ENCODE assay signal across 9 mouse cellular contexts in the genomic region with DNA sequence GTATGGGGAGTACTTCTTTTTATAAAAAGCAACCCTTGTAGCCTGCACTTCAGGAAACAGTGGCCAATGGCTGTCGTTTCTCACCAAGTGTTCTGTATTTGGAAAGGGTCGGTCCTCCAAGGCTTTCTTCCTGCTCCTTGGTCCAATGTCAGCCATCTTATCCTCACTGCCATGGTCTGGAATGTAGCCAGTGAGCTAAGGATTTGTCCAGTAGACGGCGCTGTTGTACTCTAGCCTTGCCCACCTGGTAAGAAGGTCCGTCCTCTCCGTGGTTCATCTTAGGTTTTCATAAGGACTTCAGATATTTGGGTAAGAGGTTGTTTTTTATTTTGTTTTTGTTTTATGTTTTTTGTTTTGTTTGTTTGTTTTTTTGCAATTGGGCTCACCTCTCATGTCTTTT.
A peak's percentile ranks its signal among the peaks of the same experiment; 100 is the strongest.
DNase-seq lines count a peak whose midpoint lies in the region; ATAC-seq and TF ChIP-seq lines count a peak whose summit lies in the region.
"Had no signal": no experiment of that assay in that cellular context is flagged by ENCODE, and none has a peak within 500 bp of the region (broad histone marks: within the 10 kb centered on the region; RNA-seq: fewer than 3 reads in every experiment).

No protein-coding gene starts in this region.

- no peaks in the 10 kb centered on the region for H3K27me3 ChIP-seq in hindbrain, embryonic 11.5 days (ENCODE audit: control insufficient read depth, insufficient read depth, low read length)
- 0 out of 2 replicates have a peak, but pooled peaks cover 9% of the 10 kb centered on the region for H3K27me3 ChIP-seq in hindbrain, embryonic 13.5 days
- H3K27me3 ChIP-seq in Patski = no peaks in the 10 kb centered on the region
- H3K27me3 ChIP-seq in heart, postnatal 0 days (ENCODE audit: control insufficient read depth, insufficient read depth, low read length) = no peaks in the 10 kb centered on the region
- H3K27me3 ChIP-seq: limb, embryonic 15.5 days had no signal

- H3K4me3 ChIP-seq in hindbrain, embryonic 11.5 days (ENCODE audit: low read depth, low read length) = no peak overlapping the region
- H3K4me3 ChIP-seq in hindbrain, embryonic 13.5 days = no peak overlapping the region
- no peak overlapping the region for H3K4me3 ChIP-seq in heart, postnatal 0 days (ENCODE audit: low read depth, low read length)
- H3K4me3 ChIP-seq in left cerebral cortex, adult 2 months = no peak overlapping the region
- H3K4me3 ChIP-seq: limb, embryonic 15.5 days had no signal

- WGBS in hindbrain, embryonic 11.5 days = 24% methylated on average over 6 of the region's 6 CpGs
- WGBS in hindbrain, embryonic 13.5 days = 29% methylated on average over 6 of the region's 6 CpGs
- WGBS in heart, postnatal 0 days = 26% methylated on average over 6 of the region's 6 CpGs

- no peak overlapping the region for H3K9ac ChIP-seq in hindbrain, embryonic 11.5 days (ENCODE audit: low read depth, low read length)
- no peak overlapping the region for H3K9ac ChIP-seq in hindbrain, embryonic 13.5 days
- no peak overlapping the region for H3K9ac ChIP-seq in heart, postnatal 0 days (replicated peaks; ENCODE audit: low read depth, low read length)
- H3K9ac ChIP-seq: limb, embryonic 15.5 days had no signal

- POLR2A ChIA-PET in Patski (lab: Charles Lee) = no interaction called here

- in situ Hi-C loops in Patski (cut with MboI; ENCODE audit: low pct_unique_long_range_greater_than_20kb) = loop anchor here (5.0 kb wide), 1 partner anchor 592 kb away; the partner anchor contains the start of gene Dlx5

- H3K27ac ChIP-seq in hindbrain, embryonic 11.5 days (ENCODE audit: low read depth, low read length) = no peak overlapping the region
- H3K27ac ChIP-seq in hindbrain, embryonic 13.5 days = no peak overlapping the region
- no peak overlapping the region for H3K27ac ChIP-seq in heart, postnatal 0 days (ENCODE audit: low read depth)
- no peak overlapping the region for H3K27ac ChIP-seq in left cerebral cortex, adult 2 months
- H3K27ac ChIP-seq: limb, embryonic 15.5 days had no signal

- no peaks in the 10 kb centered on the region for H3K36me3 ChIP-seq in hindbrain, embryonic 11.5 days (ENCODE audit: control insufficient read depth, insufficient read depth, low read length)
- H3K36me3 ChIP-seq in hindbrain, embryonic 13.5 days = no peaks in the 10 kb centered on the region
- H3K36me3 ChIP-seq in heart, postnatal 0 days (replicated peaks; ENCODE audit: control insufficient read depth, insufficient read depth, low read length) = no peaks in the 10 kb centered on the region
- H3K36me3 ChIP-seq: limb, embryonic 15.5 days had no signal

- peak; percentile 81 for DNase-seq in hindbrain, embryonic 11.5 days (ENCODE audit: low spot score)
- DNase-seq in Patski (ENCODE audit: low read depth, low spot score) = no peak
- peak; percentile 27 for DNase-seq in cerebellum, adult 9-10 months
- peak; percentile 58 for DNase-seq in heart, postnatal 0 days (ENCODE audit: low spot score)
- peak in 1 of 2 experiments; percentile 31 for DNase-seq in left cerebral cortex, adult 2 months (ENCODE audit: extremely low spot score in 1 of 2, low spot score in 2 of 2)
- peak; percentile 77 for DNase-seq in mesoderm, embryonic 11.5 days (ENCODE audit: low read depth, low spot score)
- peak; percentile 67 for DNase-seq in thymus, postnatal 4 days

- H3K4me2 ChIP-seq in hindbrain, embryonic 11.5 days (replicated peaks; ENCODE audit: low read depth, low read length) = no peak overlapping the region
- no peak overlapping the region for H3K4me2 ChIP-seq in hindbrain, embryonic 13.5 days
- H3K4me2 ChIP-seq in heart, postnatal 0 days (ENCODE audit: low read depth, low read length) = no peak overlapping the region
- H3K4me2 ChIP-seq: limb, embryonic 15.5 days had no signal

- peak; percentile 74 for TF ChIP-seq CTCF in Patski (IDR thresholded peaks at IDR 0.05)
- peak; percentile 78 for TF ChIP-seq CTCF in heart, postnatal 0 days (IDR thresholded peaks at IDR 0.05; ENCODE audit: low read depth)
- peak; percentile 58 for TF ChIP-seq CTCF in left cerebral cortex, adult 2 months (IDR thresholded peaks at IDR 0.05)

- intact Hi-C loops in left cerebral cortex, adult 2 months (cut with DNase I) = no loop called here

- no peaks in the 10 kb centered on the region for H3K4me1 ChIP-seq in hindbrain, embryonic 11.5 days (replicated peaks; ENCODE audit: control insufficient read depth, insufficient read depth, low read length)
- no peaks in the 10 kb centered on the region for H3K4me1 ChIP-seq in hindbrain, embryonic 13.5 days (replicated peaks)
- no peaks in the 10 kb centered on the region for H3K4me1 ChIP-seq in heart, postnatal 0 days (ENCODE audit: control insufficient read depth, insufficient read depth)

- no peaks in the 10 kb centered on the region for H3K9me3 ChIP-seq in hindbrain, embryonic 11.5 days (ENCODE audit: control insufficient read depth, low read length)
- H3K9me3 ChIP-seq in hindbrain, embryonic 13.5 days = no peaks in the 10 kb centered on the region
- no peaks in the 10 kb centered on the region for H3K9me3 ChIP-seq in heart, postnatal 0 days (replicated peaks; ENCODE audit: control insufficient read depth, low read length)
- H3K9me3 ChIP-seq: limb, embryonic 15.5 days had no signal

- ATAC-seq in hindbrain, embryonic 11.5 days (ENCODE audit: low FRiP score) = peak; percentile 63; the same call in 1 of the 2 replicates
- no peak for ATAC-seq in hindbrain, embryonic 13.5 days (ENCODE audit: low FRiP score)
- no peak for ATAC-seq in Patski
- no peak for ATAC-seq in heart, postnatal 0 days (ENCODE audit: insufficient read depth, low read depth)

- TF ChIP-seq EP300 in heart, postnatal 0 days (IDR thresholded peaks at IDR 0.05; ENCODE audit: low read depth) = no peak

- CTCF ChIA-PET in Patski (lab: Charles Lee) = no interaction called here
